Mouse (Mus musculus): Measurements from ENCODE around the gene 4930516K23Rik. TPM values are rescaled to one million over a fixed set of nuclear protein-coding genes. Genes with fewer than 3 reads are reported as not detected.

The 4930516K23Rik gene
- under 1 TPM; 0.05 to 0.47 TPM for polyA plus RNA-seq (2017; shearing (Covaris generic))

DNA sequence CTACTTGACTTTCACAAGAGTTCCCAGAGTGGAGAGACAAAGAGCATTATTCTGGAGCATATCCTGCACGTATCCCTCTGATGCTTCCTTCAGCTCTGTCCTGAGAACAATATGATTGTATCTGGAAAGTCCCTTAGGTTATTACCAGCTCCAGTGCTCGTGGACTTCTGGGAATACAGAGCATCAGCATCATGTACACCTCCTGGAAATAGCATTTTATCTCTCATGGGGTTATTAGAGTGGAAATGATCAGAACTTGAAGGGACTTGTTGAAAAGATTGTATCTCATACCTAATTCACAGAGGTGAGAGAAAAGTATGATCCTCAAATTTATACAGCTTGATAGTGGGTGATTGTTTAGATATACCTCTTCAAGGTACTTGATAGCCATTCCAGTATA lies at the start of gene 4930516K23Rik:
TSS of gene 4930516K23Rik (minus strand) at position 101 of the 400 bp plus-strand sequence.

DNA sequence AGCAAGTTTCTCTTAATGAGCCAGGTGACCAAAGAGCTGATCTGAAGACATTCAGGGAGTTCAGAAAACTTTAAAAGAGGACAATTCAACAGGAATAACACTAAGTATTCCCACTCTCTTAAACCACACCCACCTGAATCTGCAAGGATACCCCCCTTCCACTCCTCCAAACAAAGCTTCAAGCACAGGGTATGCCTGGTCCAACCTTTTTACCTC lies 43.4 kb upstream of the 4930516K23Rik start, which contains the start of gene Olfr646:
TSS of gene Olfr646 (plus strand) at position 117 of the 216 bp plus-strand sequence.

DNA sequence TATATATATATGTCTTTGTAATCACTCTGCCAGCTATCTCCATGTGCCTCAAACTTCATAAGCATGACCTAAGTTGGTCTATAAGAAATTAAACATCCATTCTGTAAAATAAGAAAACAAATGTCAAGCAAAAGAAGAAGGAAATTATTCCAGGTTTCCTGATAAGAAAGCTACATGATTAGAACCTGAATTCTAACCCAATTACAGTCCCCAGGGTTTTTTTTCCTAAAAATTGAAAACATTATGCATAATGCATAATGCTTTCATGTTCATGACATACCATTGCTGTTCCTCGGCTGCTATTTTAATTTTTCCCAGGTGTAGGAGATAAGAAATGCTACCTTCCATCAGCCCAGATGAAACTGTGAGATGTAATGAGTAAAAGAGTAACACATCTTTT lies 24.1 kb upstream of the 4930516K23Rik start, which contains the start of gene Olfr645:
TSS of gene Olfr645 (minus strand) at position 101 of the 400 bp plus-strand sequence.

DNA sequence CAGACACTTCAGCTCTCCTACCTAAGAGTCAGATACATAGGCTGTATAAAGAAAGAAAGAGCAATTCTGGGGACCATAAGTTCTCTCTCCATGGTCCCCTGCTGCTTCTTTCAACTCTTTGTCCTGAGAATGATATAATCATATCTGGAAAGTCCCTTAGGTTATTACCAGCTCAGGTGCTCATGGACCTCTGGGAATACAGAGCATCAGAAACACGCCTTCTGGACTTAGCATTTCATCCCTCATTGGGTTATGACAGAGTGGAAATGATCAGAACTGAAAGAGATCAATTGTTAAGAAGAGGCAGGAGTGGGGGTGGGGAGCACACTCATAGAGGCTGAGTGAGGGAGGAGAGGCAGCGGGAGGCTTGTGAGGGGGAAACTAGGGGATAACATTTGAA lies 10.5 kb upstream of the 4930516K23Rik start, which contains the start of gene Olfr644:
TSS of gene Olfr644 (minus strand) at position 101 of the 400 bp plus-strand sequence.

DNA sequence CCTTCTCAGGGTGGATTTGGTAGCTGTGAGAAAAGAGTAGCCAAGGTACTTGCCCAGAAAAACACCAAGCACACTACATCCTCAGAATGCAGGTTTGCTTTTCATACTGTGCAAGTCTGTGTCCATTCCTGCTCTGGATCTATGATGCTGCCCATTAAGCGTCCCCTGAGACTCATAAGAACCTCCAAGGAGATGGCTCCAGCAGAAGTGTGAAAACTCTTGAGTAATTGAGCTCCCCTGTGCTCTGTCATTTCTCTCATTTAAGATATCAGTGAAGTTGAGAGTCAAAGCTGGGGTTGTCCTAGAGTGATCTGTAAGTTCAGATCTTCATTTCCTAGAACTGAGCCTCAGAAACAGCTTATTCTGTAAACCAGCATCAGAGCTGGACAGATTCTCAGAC lies 8.7 kb downstream of the 4930516K23Rik start, which contains the start of gene Olfr642:
TSS of gene Olfr642 (minus strand) at position 101 of the 400 bp plus-strand sequence.

DNA sequence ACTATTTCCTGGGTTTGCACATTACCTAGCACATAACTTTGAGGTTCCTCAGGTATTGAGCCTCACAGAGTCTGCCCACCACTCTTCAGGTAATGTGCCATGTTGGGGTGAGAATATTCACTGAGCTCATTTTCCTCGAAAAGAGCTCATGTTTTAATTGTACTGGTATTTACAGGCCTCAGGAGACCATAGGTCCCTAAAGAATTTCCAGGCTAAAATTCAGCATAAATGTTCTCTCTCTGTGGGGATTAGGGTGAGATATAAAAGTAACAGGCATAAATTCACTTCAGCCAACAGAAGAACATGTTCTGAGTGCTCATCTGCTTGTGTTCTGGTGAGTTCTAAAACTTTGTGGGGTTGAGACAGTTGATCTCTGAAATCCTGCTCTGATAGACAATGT lies 26.1 kb downstream of the 4930516K23Rik start, which contains the start of gene Olfr641:
TSS of gene Olfr641 (plus strand) at position 301 of the 400 bp plus-strand sequence.

DNA sequence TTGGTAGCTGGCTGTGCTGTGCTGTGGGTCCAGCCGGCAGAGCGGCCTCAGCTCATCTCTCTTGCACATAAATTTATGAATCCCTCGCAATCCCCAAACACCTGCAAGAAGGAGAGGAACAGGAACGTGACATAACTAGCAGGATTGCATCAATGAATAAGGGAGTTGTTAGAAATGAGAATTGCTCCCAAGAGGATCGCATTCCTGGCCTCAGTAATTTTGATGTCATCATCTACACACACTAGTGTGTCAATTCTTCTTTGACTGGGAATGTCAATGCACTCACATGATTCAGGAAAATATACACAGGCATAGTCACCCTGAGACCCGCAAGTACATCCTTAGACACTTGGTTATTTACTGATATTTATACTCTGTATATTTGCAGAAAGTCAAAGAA lies 35.8 kb downstream of the 4930516K23Rik start, which contains the start of gene Olfr640:
TSS of gene Olfr640 (minus strand) at position 101 of the 400 bp plus-strand sequence.

DNA sequence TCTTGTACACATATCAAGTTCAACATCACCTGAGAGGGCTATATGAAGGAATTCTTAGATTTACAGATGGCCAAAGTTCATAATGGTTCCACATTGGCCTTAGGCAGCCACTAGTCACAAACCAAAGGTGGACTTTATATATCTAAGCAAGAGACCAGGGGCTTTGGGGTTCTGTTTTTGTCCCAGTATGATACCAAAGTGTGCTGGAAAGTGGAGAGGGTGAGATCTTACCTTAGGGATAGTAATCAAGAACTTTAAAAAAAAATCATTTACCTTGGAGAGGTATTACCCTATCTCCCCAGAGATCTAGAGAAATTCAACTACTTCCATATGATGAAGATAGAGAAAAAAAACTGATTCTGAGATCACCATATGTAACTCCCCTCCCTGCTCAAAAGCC lies 44.0 kb downstream of the 4930516K23Rik start, which contains the start of gene Olfr639:
TSS of gene Olfr639 (minus strand) at position 101 of the 400 bp plus-strand sequence.

Other genes with a start within 250 kb of the 4930516K23Rik start
- 10 to 100 TPM in 1 of 2 experiments, under 1 TPM in 1; 0.96 to 10.7 TPM for gene Hbb-bt, start 247.4 kb downstream of the 4930516K23Rik start, polyA plus RNA-seq (2017; shearing (Covaris generic))
- gene Hbb-bs, start 233.3 kb downstream of the 4930516K23Rik start, polyA plus RNA-seq (2017; shearing (Covaris generic)), result 10 to 100 TPM; 11.6 to 54.5 TPM
- 1 to 10 TPM in 1 of 2 experiments, under 1 TPM in 1; 0.29 to 2.1 TPM for gene Hbb-bh2, start 220.9 kb downstream of the 4930516K23Rik start, polyA plus RNA-seq (2017; shearing (Covaris generic))
- 1 to 10 TPM; 1.6 to 7.8 TPM for gene Hbb-bh1, start 218.3 kb downstream of the 4930516K23Rik start, polyA plus RNA-seq (2017; shearing (Covaris generic))
- gene Hbb-y, start 208.2 kb downstream of the 4930516K23Rik start, polyA plus RNA-seq (2017; shearing (Covaris generic)), result under 1 TPM in 1 of 2 experiments, not detected in 1; 0.77 TPM
- gene Olfr66, start 175.2 kb downstream of the 4930516K23Rik start, polyA plus RNA-seq (2017; shearing (Covaris generic)), result not detected
- under 1 TPM; 0.05 to 0.42 TPM for gene Olfr64, start 167.0 kb downstream of the 4930516K23Rik start, polyA plus RNA-seq (2017; shearing (Covaris generic))
- not detected for gene Olfr65, start 158.0 kb downstream of the 4930516K23Rik start, polyA plus RNA-seq (2017; shearing (Covaris generic))
- not detected for gene Olfr631, start 132.6 kb downstream of the 4930516K23Rik start, polyA plus RNA-seq (2017; shearing (Covaris generic))
- not detected for gene Olfr632, start 127.1 kb downstream of the 4930516K23Rik start, polyA plus RNA-seq (2017; shearing (Covaris generic))
- not detected for gene Olfr633, start 117.0 kb downstream of the 4930516K23Rik start, polyA plus RNA-seq (2017; shearing (Covaris generic))
- under 1 TPM; 0.06 to 0.16 TPM for gene Olfr635, start 90.3 kb downstream of the 4930516K23Rik start, polyA plus RNA-seq (2017; shearing (Covaris generic))
- not detected for gene Olfr638, start 62.7 kb downstream of the 4930516K23Rik start, polyA plus RNA-seq (2017; shearing (Covaris generic))
- gene Olfr639, start 44.1 kb downstream of the 4930516K23Rik start, polyA plus RNA-seq (2017; shearing (Covaris generic)), result under 1 TPM; 0.04 to 0.12 TPM
- gene Olfr640, start 35.9 kb downstream of the 4930516K23Rik start, polyA plus RNA-seq (2017; shearing (Covaris generic)), result not detected
- gene Olfr641, start 26.0 kb downstream of the 4930516K23Rik start, polyA plus RNA-seq (2017; shearing (Covaris generic)), result not detected
- under 1 TPM in 1 of 2 experiments, not detected in 1; 0.06 TPM for gene Olfr642, start 8.8 kb downstream of the 4930516K23Rik start, polyA plus RNA-seq (2017; shearing (Covaris generic))
- under 1 TPM in 1 of 2 experiments, not detected in 1; 0.17 TPM for gene Olfr644, start 10.4 kb upstream of the 4930516K23Rik start, polyA plus RNA-seq (2017; shearing (Covaris generic))
- gene Olfr645, start 24.0 kb upstream of the 4930516K23Rik start, polyA plus RNA-seq (2017; shearing (Covaris generic)), result under 1 TPM in 1 of 2 experiments, not detected in 1; 0.29 TPM
- under 1 TPM in 1 of 2 experiments, not detected in 1; 0.31 TPM for gene Olfr646, start 43.4 kb upstream of the 4930516K23Rik start, polyA plus RNA-seq (2017; shearing (Covaris generic))
- gene Ubqln5, start 68.4 kb upstream of the 4930516K23Rik start, polyA plus RNA-seq (2017; shearing (Covaris generic)), result not detected
- gene Olfr643, start 76.0 kb upstream of the 4930516K23Rik start, polyA plus RNA-seq (2017; shearing (Covaris generic)), result not detected
- gene Ubqln3, start 81.8 kb upstream of the 4930516K23Rik start, polyA plus RNA-seq (2017; shearing (Covaris generic)), result not detected
- gene Ubqlnl, start 89.1 kb upstream of the 4930516K23Rik start, polyA plus RNA-seq (2017; shearing (Covaris generic)), result not detected
- gene Olfm5, start 103.4 kb upstream of the 4930516K23Rik start, polyA plus RNA-seq (2017; shearing (Covaris generic)), result under 1 TPM in 1 of 2 experiments, not detected in 1; 0.07 TPM
- gene Olfr648, start 121.9 kb upstream of the 4930516K23Rik start, polyA plus RNA-seq (2017; shearing (Covaris generic)), result under 1 TPM in 1 of 2 experiments, not detected in 1; 0.10 TPM
- not detected for gene Olfr649, start 134.5 kb upstream of the 4930516K23Rik start, polyA plus RNA-seq (2017; shearing (Covaris generic))
- 1 to 10 TPM; 2.7 to 3.6 TPM for gene Trim6, start 157.3 kb upstream of the 4930516K23Rik start, polyA plus RNA-seq (2017; shearing (Covaris generic))
- gene Trim34a, start 183.0 kb upstream of the 4930516K23Rik start, polyA plus RNA-seq (2017; shearing (Covaris generic)), result 10 to 100 TPM; 41.8 to 55.6 TPM
- 10 to 100 TPM; 25.7 to 25.9 TPM for gene Trim5, start 226.6 kb upstream of the 4930516K23Rik start, polyA plus RNA-seq (2017; shearing (Covaris generic))